Mouse (Mus musculus) frontal cortex, adult (tissue): ENCODE data around the gene Ran.

Source experiments
- ATAC-seq: cut with Nextera tagmentation; 2 replicates; pipeline ENCODE4 v1.9.2; 2017; ENCODE audit warnings: mild to moderate bottlenecking, moderate library complexity, mixed read lengths; ENCODE audit not compliant: low TSS enrichment

Ran gene

DNA sequence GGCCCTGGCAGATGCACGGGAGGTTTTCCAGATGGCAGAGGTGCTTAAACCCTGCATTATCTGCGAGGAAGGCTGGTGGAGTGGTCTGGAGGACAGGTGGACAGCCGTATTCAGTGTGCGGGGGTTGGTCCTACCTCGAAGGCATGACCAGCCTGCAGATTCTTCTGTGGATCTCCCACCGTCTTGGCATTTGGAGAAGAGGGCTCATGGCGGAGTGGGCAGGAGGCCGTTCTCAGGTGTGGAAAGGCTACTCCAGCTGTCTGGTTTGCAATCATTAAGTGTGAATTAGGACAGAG, 43.9 kb downstream of the Ran start:
- no peak for ATAC-seq

GRCm38 (mm10) chr5:129064186-129064585, 44.3 kb downstream of the Ran start:
- ATAC-seq, result no peak

DNA sequence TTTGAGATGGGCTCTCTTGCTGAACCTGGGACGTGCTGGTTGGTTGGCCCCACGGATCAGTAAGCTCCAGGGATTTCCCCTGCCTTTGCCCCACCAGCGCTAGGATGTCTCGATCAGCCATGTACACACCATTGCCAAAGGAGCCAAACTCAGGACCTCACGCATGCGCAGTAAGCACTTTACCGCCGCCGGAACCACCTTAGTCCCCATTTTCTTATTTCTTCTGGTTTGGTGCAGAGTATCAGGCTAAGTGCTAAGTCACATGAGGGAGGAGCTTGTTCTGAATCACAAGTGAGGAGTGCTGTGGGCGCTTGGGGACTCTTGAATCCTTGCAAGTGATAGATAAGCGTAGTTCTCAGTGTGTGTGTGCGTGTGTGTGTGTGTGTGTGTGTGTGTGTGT, 45.4 kb downstream of the Ran start:
- 0 out of 2 replicates have a peak, but pooled peaks have one; percentile 6 for ATAC-seq

- no peak for ATAC-seq
Measured at GRCm38 (mm10) chr5:129065946-129066345, 46.1 kb downstream of the Ran start.

- no peak for ATAC-seq
Measured at GRCm38 (mm10) chr5:129066541-129067230, 46.8 kb downstream of the Ran start.

DNA sequence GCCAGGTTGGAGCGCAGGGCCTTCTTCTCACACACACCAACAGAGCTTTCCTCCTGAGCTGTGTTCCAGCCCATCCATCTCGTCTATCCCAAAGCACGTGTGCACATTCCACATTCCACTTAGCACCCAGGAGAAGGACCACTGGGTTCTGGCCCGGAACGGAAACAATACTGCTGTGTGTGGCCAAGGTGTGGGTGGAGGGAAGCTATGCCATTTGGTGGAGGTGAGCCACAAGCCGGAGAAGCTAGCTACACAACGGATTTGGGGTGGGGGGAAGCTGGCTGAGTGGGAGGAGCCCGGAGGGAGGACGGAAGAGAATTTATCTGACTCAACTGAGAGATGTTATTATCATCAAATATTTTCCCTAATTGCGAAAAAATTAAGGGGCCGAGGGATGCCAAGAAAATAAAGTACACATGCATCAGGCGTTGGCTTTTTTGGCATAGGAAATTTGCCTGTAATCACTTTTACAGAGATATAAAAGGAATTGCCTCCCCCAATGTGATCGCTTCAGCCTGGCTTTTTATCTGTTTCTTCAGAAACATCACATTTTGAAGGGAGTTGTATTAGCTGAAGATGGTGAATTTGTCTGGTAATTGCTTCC, 47.5 kb downstream of the Ran start:
- no peak for ATAC-seq

DNA sequence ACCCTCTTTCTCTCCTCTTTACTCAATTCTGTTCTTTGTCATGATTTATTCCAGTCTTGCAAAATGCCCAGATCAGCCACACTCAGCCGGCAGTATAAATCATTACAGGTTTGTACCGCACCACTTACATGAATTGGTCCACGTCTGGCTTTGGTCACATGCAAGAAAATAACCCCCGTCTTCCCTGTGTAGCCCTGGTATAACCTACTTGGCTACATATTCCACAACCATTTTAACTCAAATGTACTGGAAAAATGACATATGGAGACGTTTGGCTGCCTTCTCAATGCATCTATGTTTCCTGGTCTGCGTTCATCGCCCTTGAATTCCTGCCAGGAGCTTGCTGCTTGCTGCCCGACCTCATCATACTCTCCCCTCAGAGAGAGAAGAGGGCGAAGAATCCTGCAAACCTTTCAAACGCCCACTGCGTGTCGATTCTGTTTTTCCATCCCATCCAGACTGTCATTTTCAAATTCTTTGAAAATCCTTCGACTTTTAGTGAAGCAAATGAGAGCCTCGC, 52.0 kb downstream of the Ran start:
- ATAC-seq, result no peak

DNA sequence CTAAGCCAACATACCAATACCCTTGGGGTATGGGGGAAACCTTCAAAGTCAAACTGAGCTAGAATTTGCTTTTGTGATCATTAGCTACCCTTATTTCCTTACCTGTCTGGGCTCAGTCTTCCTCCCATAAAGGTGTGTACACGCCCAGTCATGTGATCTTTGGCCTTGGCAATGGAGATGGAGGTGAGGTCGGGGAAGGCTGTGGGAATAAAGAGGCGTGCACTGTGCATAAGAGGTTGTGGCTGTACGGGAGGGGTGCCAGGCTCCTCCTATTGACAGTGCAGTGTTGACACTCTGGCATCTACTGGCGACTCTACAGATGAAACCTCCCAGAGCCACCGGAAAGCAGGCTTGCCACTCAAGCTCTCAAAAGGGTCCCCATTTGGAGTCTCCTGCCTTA, 53.5 kb downstream of the Ran start:
- no peak for ATAC-seq
